Mouse (Mus musculus): ENCODE data around the gene Bnc1. TPM values are rescaled to one million over a fixed set of nuclear protein-coding genes. Genes with fewer than 3 reads are reported as not detected.

The Bnc1 gene
- polyA plus RNA-seq, 1 experiment, result not detected

- no peaks in the 10 kb centered on the region for H3K27me3 ChIP-seq (ENCODE audit: control insufficient read depth, insufficient read depth, low read length)
- no peaks in the 10 kb centered on the region for H3K4me1 ChIP-seq (ENCODE audit: control insufficient read depth, insufficient read depth, low read length)
- no peak overlapping the region for H3K27ac ChIP-seq (ENCODE audit: insufficient read depth, low read length)
- WGBS, result 90% methylated on average over 12 of the region's 12 CpGs
- TF ChIP-seq POLR2A (IDR thresholded peaks at IDR 0.05; ENCODE audit: borderline replicate concordance, insufficient read depth, low read length) (no peak), CTCF (IDR thresholded peaks at IDR 0.05; ENCODE audit: borderline replicate concordance, insufficient read depth, low read depth, low read length) (no peak)
- no peak for DNase-seq
- H3K4me3 ChIP-seq (replicated peaks; ENCODE audit: insufficient read depth, low read depth, low read length), result no peak overlapping the region
Observed at GRCm38 (mm10) chr7:81973939-81974338, 18.2 kb downstream of the Bnc1 start.

- no peak overlapping the region for H3K27ac ChIP-seq (ENCODE audit: insufficient read depth, low read length)
- TF ChIP-seq CTCF (IDR thresholded peaks at IDR 0.05; ENCODE audit: borderline replicate concordance, insufficient read depth, low read depth, low read length) (no peak), POLR2A (IDR thresholded peaks at IDR 0.05; ENCODE audit: borderline replicate concordance, insufficient read depth, low read length) (no peak)
- H3K4me1 ChIP-seq (ENCODE audit: control insufficient read depth, insufficient read depth, low read length), result no peaks in the 10 kb centered on the region
- no peak for DNase-seq
- H3K27me3 ChIP-seq (ENCODE audit: control insufficient read depth, insufficient read depth, low read length), result no peaks in the 10 kb centered on the region
- no peak overlapping the region for H3K4me3 ChIP-seq (replicated peaks; ENCODE audit: insufficient read depth, low read depth, low read length)
- 94% methylated on average over 5 of the region's 5 CpGs for WGBS
Observed at GRCm38 (mm10) chr7:81973339-81973738, 18.8 kb downstream of the Bnc1 start.

GRCm38 (mm10) chr7:81968975-81969374 is 23.1 kb downstream of the Bnc1 start:
- Histone ChIP-seq H3K4me3 (replicated peaks; ENCODE audit: insufficient read depth, low read depth, low read length) (no peak overlapping the region), H3K27ac (ENCODE audit: insufficient read depth, low read length) (no peak overlapping the region), H3K27me3 (ENCODE audit: control insufficient read depth, insufficient read depth, low read length) (no peaks in the 10 kb centered on the region), H3K4me1 (ENCODE audit: control insufficient read depth, insufficient read depth, low read length) (no peaks in the 10 kb centered on the region)
- TF ChIP-seq CTCF (IDR thresholded peaks at IDR 0.05; ENCODE audit: borderline replicate concordance, insufficient read depth, low read depth, low read length) (no peak), POLR2A (IDR thresholded peaks at IDR 0.05; ENCODE audit: borderline replicate concordance, insufficient read depth, low read length) (no peak)
- WGBS, result 89% methylated on average over 6 of the region's 6 CpGs
- DNase-seq, result no peak

GRCm38 (mm10) chr7:81968451-81968850 is 23.6 kb downstream of the Bnc1 start:
- Histone ChIP-seq H3K27ac (ENCODE audit: insufficient read depth, low read length) (no peak overlapping the region), H3K27me3 (ENCODE audit: control insufficient read depth, insufficient read depth, low read length) (no peaks in the 10 kb centered on the region), H3K4me3 (replicated peaks; ENCODE audit: insufficient read depth, low read depth, low read length) (no peak overlapping the region), H3K4me1 (ENCODE audit: control insufficient read depth, insufficient read depth, low read length) (no peaks in the 10 kb centered on the region)
- TF ChIP-seq CTCF (IDR thresholded peaks at IDR 0.05; ENCODE audit: borderline replicate concordance, insufficient read depth, low read depth, low read length) (no peak), POLR2A (IDR thresholded peaks at IDR 0.05; ENCODE audit: borderline replicate concordance, insufficient read depth, low read length) (no peak)
- 52% methylated on average over 4 of the region's 4 CpGs for WGBS
- no peak for DNase-seq

- H3K4me3 ChIP-seq (replicated peaks; ENCODE audit: insufficient read depth, low read depth, low read length), result no peak overlapping the region
- H3K4me1 ChIP-seq (ENCODE audit: control insufficient read depth, insufficient read depth, low read length), result no peaks in the 10 kb centered on the region
- 79% methylated on average over 5 of the region's 5 CpGs for WGBS
- no peak for DNase-seq
- no peak for TF ChIP-seq POLR2A (IDR thresholded peaks at IDR 0.05; ENCODE audit: borderline replicate concordance, insufficient read depth, low read length)
- no peak for TF ChIP-seq CTCF (IDR thresholded peaks at IDR 0.05; ENCODE audit: borderline replicate concordance, insufficient read depth, low read depth, low read length)
- no peak overlapping the region for H3K27ac ChIP-seq (ENCODE audit: insufficient read depth, low read length)
- H3K27me3 ChIP-seq (ENCODE audit: control insufficient read depth, insufficient read depth, low read length), result no peaks in the 10 kb centered on the region
Observed at GRCm38 (mm10) chr7:81966195-81966594, 25.9 kb downstream of the Bnc1 start.

- Histone ChIP-seq H3K27me3 (ENCODE audit: control insufficient read depth, insufficient read depth, low read length) (no peaks in the 10 kb centered on the region), H3K4me1 (ENCODE audit: control insufficient read depth, insufficient read depth, low read length) (no peaks in the 10 kb centered on the region), H3K27ac (ENCODE audit: insufficient read depth, low read length) (no peak overlapping the region), H3K4me3 (replicated peaks; ENCODE audit: insufficient read depth, low read depth, low read length) (no peak overlapping the region)
- peak; percentile 17 to 26 for DNase-seq
- TF ChIP-seq POLR2A (IDR thresholded peaks at IDR 0.05; ENCODE audit: borderline replicate concordance, insufficient read depth, low read length) (no peak), CTCF (IDR thresholded peaks at IDR 0.05; ENCODE audit: borderline replicate concordance, insufficient read depth, low read depth, low read length) (peak; percentile 43; the same call in 1 of the 2 replicates)
- WGBS, result 3% methylated on average over 3 of the region's 3 CpGs
Observed at GRCm38 (mm10) chr7:81959704-81960103, 32.4 kb downstream of the Bnc1 start.

GRCm38 (mm10) chr7:81954208-81954846 is 37.8 kb downstream of the Bnc1 start:
- Histone ChIP-seq H3K27me3 (ENCODE audit: control insufficient read depth, insufficient read depth, low read length) (no peaks in the 10 kb centered on the region; the same call in 1 of the 2 replicates), H3K4me1 (ENCODE audit: control insufficient read depth, insufficient read depth, low read length) (no peaks in the 10 kb centered on the region), H3K4me3 (replicated peaks; ENCODE audit: insufficient read depth, low read depth, low read length) (no peak overlapping the region), H3K27ac (ENCODE audit: insufficient read depth, low read length) (no peak overlapping the region)
- TF ChIP-seq POLR2A (IDR thresholded peaks at IDR 0.05; ENCODE audit: borderline replicate concordance, insufficient read depth, low read length) (no peak), CTCF (IDR thresholded peaks at IDR 0.05; ENCODE audit: borderline replicate concordance, insufficient read depth, low read depth, low read length) (peak; percentile 41; the same call in 1 of the 2 replicates)
- peak in 1 of 2 experiments; percentile 18 for DNase-seq

GRCm38 (mm10) chr7:81950499-81950898 is 41.6 kb downstream of the Bnc1 start:
- no peaks in the 10 kb centered on the region; the same call in 1 of the 2 replicates for H3K27me3 ChIP-seq (ENCODE audit: control insufficient read depth, insufficient read depth, low read length)
- WGBS, result 50% methylated on average over 2 of the region's 2 CpGs
- DNase-seq, result no peak
- H3K27ac ChIP-seq (ENCODE audit: insufficient read depth, low read length), result no peak overlapping the region
- no peak overlapping the region for H3K4me3 ChIP-seq (replicated peaks; ENCODE audit: insufficient read depth, low read depth, low read length)
- TF ChIP-seq POLR2A (IDR thresholded peaks at IDR 0.05; ENCODE audit: borderline replicate concordance, insufficient read depth, low read length) (no peak), CTCF (IDR thresholded peaks at IDR 0.05; ENCODE audit: borderline replicate concordance, insufficient read depth, low read depth, low read length) (no peak)
- no peaks in the 10 kb centered on the region for H3K4me1 ChIP-seq (ENCODE audit: control insufficient read depth, insufficient read depth, low read length)
